Mouse (Mus musculus) myocyte (in vitro differentiated cells): Measurements from ENCODE around the gene Cebpe.

ENCODE experiments used
- CEBPB ChIP-seq: IDR thresholded peaks from 2 replicates; pipeline ENCODE4 v1.6.1; 2011; ENCODE audit warnings: mild to moderate bottlenecking, moderate library complexity; ENCODE audit not compliant: poor library complexity, insufficient read depth, severe bottlenecking
- E2F4 ChIP-seq: IDR thresholded peaks from one replicate; pipeline ENCODE4 v1.6.1; 2011; ENCODE audit warnings: mild to moderate bottlenecking, control low read depth, moderate library complexity; ENCODE audit not compliant: insufficient read depth
- MAX ChIP-seq: IDR thresholded peaks from one replicate; pipeline ENCODE4 v1.6.1; 2011; ENCODE audit warnings: low read depth, mild to moderate bottlenecking, control low read depth
- MYOD1 ChIP-seq, 3 experiments: IDR thresholded peaks; one replicate each; pipeline ENCODE4 v1.6.1; 2011; ENCODE audit warnings: control low read depth in 2 of 3, low read depth in 2 of 3, mild to moderate bottlenecking in 2 of 3, moderate library complexity in 1 of 3; ENCODE audit not compliant: insufficient read length in 2 of 3, control insufficient read depth in 1 of 3
- MYOG ChIP-seq, 3 experiments: IDR thresholded peaks; one replicate each; pipeline ENCODE4 v1.6.1; 2011; ENCODE audit warnings: control low read depth in 2 of 3, low read depth in 2 of 3, mild to moderate bottlenecking in 2 of 3; ENCODE audit not compliant: insufficient read length in 2 of 3, control insufficient read depth in 1 of 3, insufficient read depth in 1 of 3
- POLR2A ChIP-seq: IDR thresholded peaks from one replicate; pipeline ENCODE4 v1.6.1; 2011; ENCODE audit warnings: low read depth, mild to moderate bottlenecking, control low read depth, moderate library complexity; ENCODE audit not compliant: insufficient read length
- POLR2AphosphoS2 ChIP-seq: IDR thresholded peaks from one replicate; pipeline ENCODE4 v1.6.1; 2011; ENCODE audit warnings: low read depth, control low read depth; ENCODE audit not compliant: insufficient read length
- SRF ChIP-seq: IDR thresholded peaks from one replicate; pipeline ENCODE4 v1.6.1; 2011; ENCODE audit warnings: low read depth; ENCODE audit not compliant: control insufficient read depth, insufficient read length
- TCF12 ChIP-seq: IDR thresholded peaks from one replicate; pipeline ENCODE4 v1.6.1; 2011; ENCODE audit warnings: mild to moderate bottlenecking, control low read depth; ENCODE audit not compliant: poor library complexity, insufficient read depth, severe bottlenecking
- TCF3 ChIP-seq: IDR thresholded peaks from one replicate; pipeline ENCODE4 v1.6.1; 2011; ENCODE audit warnings: low read depth, control low read depth; ENCODE audit not compliant: insufficient read length
- USF1 ChIP-seq: IDR thresholded peaks from one replicate; pipeline ENCODE4 v1.6.1; 2011; ENCODE audit warnings: low read depth, mild to moderate bottlenecking, control low read depth, moderate library complexity

DNA sequence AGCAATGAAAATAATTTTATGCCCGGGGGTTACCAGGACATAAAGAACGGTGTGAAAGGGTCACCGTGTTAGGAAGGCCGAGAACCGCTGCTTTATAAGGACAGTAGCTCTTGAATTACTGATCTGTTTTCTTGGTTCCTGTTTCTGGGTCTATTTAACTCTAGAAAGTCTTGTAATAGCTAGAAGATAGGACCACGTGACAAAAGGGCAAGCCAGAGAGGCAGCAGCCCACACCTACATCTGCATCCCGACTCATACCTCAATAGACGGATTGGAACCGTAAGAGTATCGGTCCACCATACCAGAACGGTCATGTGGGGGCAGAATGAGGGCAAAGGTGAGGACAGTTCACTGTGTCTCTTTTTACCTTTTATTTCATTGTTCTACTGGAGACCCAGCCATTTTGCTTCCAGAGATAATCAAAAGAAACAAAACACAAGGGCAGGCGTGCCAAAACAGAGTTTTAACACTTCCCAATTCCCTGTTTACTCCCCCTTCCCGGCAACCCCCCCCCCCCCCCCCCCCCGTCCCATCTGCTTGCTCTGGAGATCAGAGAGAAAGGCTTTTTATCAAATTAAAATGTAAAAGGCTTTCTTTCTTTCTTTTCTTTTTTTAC is 42.1 kb upstream of the Cebpe start:
- TF ChIP-seq POLR2AphosphoS2 (no peak), POLR2A (no peak), MAX (no peak), MYOD1 (IDR thresholded peaks at IDR 0.05; ENCODE audit: control insufficient read depth in 1 of 3, insufficient read length in 2 of 3, low read depth in 2 of 3) (no peak), TCF12 (no peak), SRF (no peak), USF1 (no peak), E2F4 (no peak), MYOG (IDR thresholded peaks at IDR 0.05; ENCODE audit: control insufficient read depth in 1 of 3, insufficient read depth in 1 of 3, insufficient read length in 2 of 3, low read depth in 2 of 3) (no peak), CEBPB (no peak), TCF3 (no peak)
